Mouse (Mus musculus) thymus, postnatal 36 days (tissue): ENCODE measurements around the gene Tmem238.

Source experiments
- DNase-seq, 2 experiments: peaks; one replicate each; pipeline ENCODE4 v3.0.0; 2022; ENCODE audit warnings: mixed read lengths in 2 of 2

Gene Tmem238

GRCm38 (mm10) chr7:4746326-4746980 is 43.0 kb downstream of the Tmem238 start:
- no peak for DNase-seq

- no peak for DNase-seq
Observed at GRCm38 (mm10) chr7:4744886-4745285, 44.6 kb downstream of the Tmem238 start.

GRCm38 (mm10) chr7:4743354-4743753 is 46.1 kb downstream of the Tmem238 start:
- no peak for DNase-seq

- DNase-seq = no peak
Observed at GRCm38 (mm10) chr7:4742482-4742819, 47.0 kb downstream of the Tmem238 start.

- DNase-seq = no peak
Observed at GRCm38 (mm10) chr7:4741672-4742481, 47.6 kb downstream of the Tmem238 start.

- peak; percentile 17 to 37 for DNase-seq
Observed at GRCm38 (mm10) chr7:4741151-4741550, 48.3 kb downstream of the Tmem238 start.

GRCm38 (mm10) chr7:4740309-4740727 is 49.1 kb downstream of the Tmem238 start:
- DNase-seq = no peak

GRCm38 (mm10) chr7:4739544-4740275 is 49.7 kb downstream of the Tmem238 start, which contains the start of gene Kmt5c:
Kmt5c (plus strand) TSS chr7:4740115.
- peak; percentile 91 to 96 for DNase-seq

- no peak for DNase-seq
Observed at GRCm38 (mm10) chr7:4739041-4739543, 50.4 kb downstream of the Tmem238 start.
